Mouse (Mus musculus) spleen, postnatal 0 days (tissue): Measurements from ENCODE around the gene Zmynd12. TPM values are rescaled to one million over a fixed set of nuclear protein-coding genes. Genes with fewer than 3 reads are reported as not detected.

Experiments
- polyA plus RNA-seq: library from polyadenylated mRNA; unstranded; fragments of >200 nt; fragmentation: Nextera tagmentation; extraction: Ambion mirVana; gene quantifications from 2 replicates; pipeline ENCODE4 v1.2.1, GENCODE M21; 2015

Zmynd12 gene
- polyA plus RNA-seq: 0.17 TPM in 1 of 2 replicates, not detected in the other

DNA sequence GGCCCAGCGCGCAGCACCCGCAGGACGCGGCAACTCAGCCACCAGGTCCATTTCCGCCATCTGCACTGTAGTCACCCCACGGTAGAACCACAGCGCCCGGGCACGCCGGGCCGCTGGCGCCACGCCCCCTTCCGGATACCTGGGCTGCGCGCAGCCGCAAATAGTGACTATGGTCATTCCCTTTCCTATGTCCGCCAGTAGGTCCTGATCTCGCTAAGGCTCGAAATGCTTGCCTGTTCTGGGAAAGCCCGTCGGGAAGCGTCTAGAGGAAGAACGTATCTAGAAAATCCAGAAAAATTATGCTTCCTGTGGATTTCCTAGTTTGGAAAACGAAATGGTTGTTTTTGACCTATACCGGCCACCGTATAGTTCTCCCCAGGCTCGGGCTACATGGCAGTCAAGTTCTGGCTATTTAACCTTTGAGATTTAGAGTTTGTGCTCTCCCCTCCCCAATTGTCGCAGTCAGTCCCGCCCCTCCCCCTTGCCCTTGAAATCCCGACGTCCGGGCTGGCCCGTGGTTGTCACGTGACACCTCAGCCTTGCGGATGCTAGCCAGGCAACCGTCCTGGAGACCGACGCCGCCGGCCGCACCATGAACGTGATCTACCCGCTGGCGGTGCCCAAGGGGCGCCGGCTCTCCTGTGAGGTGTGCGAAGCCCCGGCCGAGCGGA lies at the start of gene Zmynd12, which contains the start of gene Ppcs:
Gene Zmynd12, plus strand, starts transcription at position 521 of the 671 bp plus-strand sequence.
Gene Ppcs, minus strand, starts transcription at position 127 of the 671 bp plus-strand sequence.

DNA sequence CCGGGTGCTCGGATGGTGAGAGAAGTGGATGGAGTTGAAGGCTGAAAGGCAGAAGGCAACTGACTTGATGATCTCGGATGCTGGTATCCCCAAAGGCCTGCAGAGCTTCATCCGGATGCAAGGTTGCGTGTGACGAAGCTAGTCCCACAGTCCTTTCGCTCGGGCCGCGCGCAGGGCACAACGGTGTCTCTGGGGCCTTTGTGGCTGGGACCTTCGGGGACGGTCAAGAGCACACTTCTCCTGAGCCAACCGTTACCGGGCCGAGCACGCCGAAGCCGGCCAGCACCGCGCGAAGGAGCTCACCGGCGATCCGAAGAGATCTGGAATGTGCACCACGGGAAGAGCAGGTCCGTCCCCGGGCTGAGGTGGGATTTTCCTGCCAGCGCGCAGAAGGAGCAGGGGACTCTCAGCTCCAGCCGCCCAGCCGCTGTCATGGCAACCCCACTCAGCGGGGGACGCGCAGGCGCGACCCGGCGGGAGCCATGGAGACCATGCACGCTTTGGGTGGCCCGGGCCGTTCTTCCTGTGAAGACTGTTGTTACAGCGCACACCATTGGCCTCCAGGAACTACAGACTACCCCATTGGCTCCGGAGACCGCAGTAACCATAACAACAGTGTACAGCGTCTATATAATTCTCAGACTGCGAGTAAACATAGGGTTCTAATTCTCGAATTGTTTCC lies 7.4 kb upstream of the Zmynd12 start, which contains the start of gene Ccdc30:
Gene Ccdc30, minus strand, starts transcription at position 450 of the 682 bp plus-strand sequence.

GRCm38 (mm10) chr4:119492291-119492932 lies 69.8 kb downstream of the Zmynd12 start, which contains the start of gene Rimkla:
TSS of gene Rimkla (minus strand) at chr4:119492628.

Other genes with a start within 250 kb of the Zmynd12 start
- 3.8 and 5.5 TPM in 2 replicates for gene Zfp691, start 248.6 kb upstream of the Zmynd12 start, polyA plus RNA-seq
- gene Ermap, start 232.8 kb upstream of the Zmynd12 start, polyA plus RNA-seq: 377 and 407 TPM in 2 replicates
- gene Svbp, start 227.5 kb upstream of the Zmynd12 start, polyA plus RNA-seq: 160 and 171 TPM in 2 replicates
- gene Tmem269, start 204.6 kb upstream of the Zmynd12 start, polyA plus RNA-seq: not detected in 2 replicates
- 10.2 and 12.2 TPM in 2 replicates for gene AU022252, start 190.1 kb upstream of the Zmynd12 start, polyA plus RNA-seq
- 12.8 and 16.5 TPM in 2 replicates for gene P3h1, start 189.9 kb upstream of the Zmynd12 start, polyA plus RNA-seq
- 0.05 TPM in 1 of 2 replicates, not detected in the other for gene Cldn19, start 167.4 kb upstream of the Zmynd12 start, polyA plus RNA-seq
- 364 and 377 TPM in 2 replicates for gene Ybx1, start 128.2 kb upstream of the Zmynd12 start, polyA plus RNA-seq
- gene Ppih, start 102.3 kb upstream of the Zmynd12 start, polyA plus RNA-seq: 73.6 and 84.5 TPM in 2 replicates
- 1.1 and 1.2 TPM in 2 replicates for gene Ccdc30, start 7.3 kb upstream of the Zmynd12 start, polyA plus RNA-seq
- 12.7 and 16.7 TPM in 2 replicates for gene Ppcs, start 394 bp upstream of the Zmynd12 start, polyA plus RNA-seq
- 0.07 TPM in 1 of 2 replicates, not detected in the other for gene Rimkla, start 69.8 kb downstream of the Zmynd12 start, polyA plus RNA-seq
- 6.7 and 8.0 TPM in 2 replicates for gene Foxj3, start 114.2 kb downstream of the Zmynd12 start, polyA plus RNA-seq
- gene Frg2f1, start 116.7 kb downstream of the Zmynd12 start, polyA plus RNA-seq: 1.9 and 2.4 TPM in 2 replicates
- gene Guca2a, start 214.9 kb downstream of the Zmynd12 start, polyA plus RNA-seq: not detected in 2 replicates
- gene Guca2b, start 236.1 kb downstream of the Zmynd12 start, polyA plus RNA-seq: not detected in 2 replicates